Mouse (Mus musculus): ENCODE data around the gene Dock10. TPM values are rescaled to one million over a fixed set of nuclear protein-coding genes. Genes with fewer than 3 reads are reported as not detected.

Gene Dock10
- polyA plus RNA-seq, 1 experiment from 2014 or later: 5.8 TPM

DNA sequence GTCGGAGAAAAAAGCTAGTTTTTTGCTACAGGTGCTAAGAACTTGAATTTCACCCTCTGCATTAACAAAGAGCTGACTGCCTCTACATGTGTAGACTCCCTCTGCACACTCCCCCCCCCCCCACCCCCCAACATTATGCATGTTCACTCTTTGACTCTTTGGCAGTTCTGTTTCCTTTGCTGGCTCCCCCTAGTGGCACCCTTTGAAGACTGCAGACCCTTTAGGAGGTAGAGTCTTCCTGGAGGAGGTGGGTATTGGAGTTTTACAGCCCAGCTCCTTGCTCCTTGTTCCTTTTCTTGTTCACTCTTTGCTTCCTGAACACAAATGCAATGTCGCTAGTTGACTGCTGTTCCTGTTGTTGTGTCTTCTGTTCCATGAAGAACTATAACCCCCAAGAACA, 181.4 kb downstream of the Dock10 start:
- no peaks in the 10 kb centered on the region for H3K27me3 ChIP-seq (replicated peaks; ENCODE audit: control insufficient read depth, insufficient read depth, low read length)
- no peak overlapping the region for H3K27ac ChIP-seq (ENCODE audit: low read depth, low read length)
- no peak overlapping the region for H3K9ac ChIP-seq (ENCODE audit: low read depth, low read length)
- ATAC-seq: no peak
- H3K4me1 ChIP-seq (ENCODE audit: control insufficient read depth, insufficient read depth, low read depth, low read length): no peaks in the 10 kb centered on the region
- H3K9me3 ChIP-seq (ENCODE audit: control insufficient read depth, low read length): no peaks in the 10 kb centered on the region
- 86% methylated on average over 2 of the region's 2 CpGs for WGBS
- H3K4me2 ChIP-seq (ENCODE audit: low read length): no peak overlapping the region
- H3K36me3 ChIP-seq (ENCODE audit: control insufficient read depth, insufficient read depth, low read length): no peaks in the 10 kb centered on the region
- no peak overlapping the region for H3K4me3 ChIP-seq (ENCODE audit: low read length)

DNA sequence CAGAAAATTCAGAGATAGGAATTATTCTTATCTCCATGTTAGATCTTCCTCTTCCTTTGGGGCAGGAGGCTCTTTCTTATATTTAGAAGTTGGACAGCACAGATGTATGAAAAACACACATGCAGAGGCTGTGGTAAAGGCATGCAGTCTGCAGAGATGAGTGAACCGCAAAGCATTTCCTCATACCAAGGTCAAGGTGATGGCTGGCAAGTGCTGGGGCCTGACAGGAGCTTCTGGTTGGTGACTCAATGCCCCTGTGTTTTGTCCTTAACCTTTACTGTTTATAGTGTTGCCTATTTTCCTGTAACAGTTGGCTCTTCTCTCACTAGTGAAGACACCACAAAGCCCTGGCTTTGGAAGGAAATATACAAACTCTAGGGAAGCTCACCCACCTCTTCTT, 201.9 kb downstream of the Dock10 start:
- Histone ChIP-seq H3K27me3 (replicated peaks; ENCODE audit: control insufficient read depth, insufficient read depth, low read length) (no peaks in the 10 kb centered on the region), H3K4me2 (ENCODE audit: low read length) (no peak overlapping the region), H3K9ac (ENCODE audit: low read depth, low read length) (no peak overlapping the region), H3K4me1 (ENCODE audit: control insufficient read depth, insufficient read depth, low read depth, low read length) (no peaks in the 10 kb centered on the region), H3K36me3 (ENCODE audit: control insufficient read depth, insufficient read depth, low read length) (no peaks in the 10 kb centered on the region), H3K4me3 (ENCODE audit: low read length) (no peak overlapping the region), H3K9me3 (ENCODE audit: control insufficient read depth, low read length) (no peaks in the 10 kb centered on the region), H3K27ac (ENCODE audit: low read depth, low read length) (no peak overlapping the region)
- 92% methylated on average over 1 of the region's 1 CpGs for WGBS
- ATAC-seq: no peak

DNA sequence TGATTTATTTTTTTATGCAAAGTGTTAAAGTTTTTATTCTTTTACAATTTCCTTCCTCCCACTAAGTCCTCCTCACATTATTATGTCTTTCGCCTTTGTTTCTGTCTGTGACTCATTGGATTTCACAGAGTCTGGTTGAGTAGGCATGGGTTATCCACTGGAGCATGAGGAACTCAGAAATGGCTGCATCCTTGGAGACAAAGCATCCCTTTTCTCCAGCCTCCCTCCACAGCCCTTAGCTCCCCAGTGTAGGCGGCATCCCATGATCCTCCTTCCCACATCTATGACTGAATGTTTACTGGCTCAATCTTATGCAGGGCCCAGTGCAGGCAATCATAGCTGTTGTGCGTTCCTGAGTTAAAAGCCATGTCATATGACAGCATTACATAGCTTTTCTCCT, 216.8 kb downstream of the Dock10 start:
- Histone ChIP-seq H3K36me3 (ENCODE audit: control insufficient read depth, insufficient read depth, low read length) (no peaks in the 10 kb centered on the region), H3K4me3 (ENCODE audit: low read length) (no peak overlapping the region), H3K4me2 (ENCODE audit: low read length) (no peak overlapping the region), H3K9me3 (ENCODE audit: control insufficient read depth, low read length) (no peaks in the 10 kb centered on the region), H3K9ac (ENCODE audit: low read depth, low read length) (no peak overlapping the region), H3K27me3 (replicated peaks; ENCODE audit: control insufficient read depth, insufficient read depth, low read length) (no peaks in the 10 kb centered on the region), H3K4me1 (ENCODE audit: control insufficient read depth, insufficient read depth, low read depth, low read length) (no peaks in the 10 kb centered on the region), H3K27ac (ENCODE audit: low read depth, low read length) (no peak overlapping the region)
- ATAC-seq: 0 out of 2 replicates have a peak, but pooled peaks have one; percentile 42
- 72% methylated on average over 3 of the region's 3 CpGs for WGBS

DNA sequence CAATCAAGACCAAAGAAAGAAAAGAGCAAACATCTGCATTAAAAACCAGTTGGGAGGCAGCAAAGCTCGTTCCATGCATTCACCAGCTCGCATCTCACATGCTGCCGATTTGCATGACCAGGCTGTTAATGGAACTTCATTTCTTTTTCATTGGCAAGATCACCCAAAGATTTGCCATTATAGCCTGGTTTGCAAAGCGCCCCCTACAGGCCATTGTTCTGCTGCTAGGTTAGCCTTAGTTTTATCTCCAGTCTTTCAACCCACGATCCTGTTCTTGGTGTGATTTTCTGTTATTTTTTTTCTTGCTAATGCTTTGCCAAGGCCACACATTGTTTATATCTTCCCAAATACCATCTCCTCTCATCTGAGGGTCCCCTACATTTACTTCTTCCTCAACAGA, 236.1 kb downstream of the Dock10 start:
- no peak overlapping the region for H3K4me3 ChIP-seq (ENCODE audit: low read length)
- no peaks in the 10 kb centered on the region for H3K9me3 ChIP-seq (ENCODE audit: control insufficient read depth, low read length)
- no peak overlapping the region for H3K4me2 ChIP-seq (ENCODE audit: low read length)
- no peaks in the 10 kb centered on the region for H3K27me3 ChIP-seq (replicated peaks; ENCODE audit: control insufficient read depth, insufficient read depth, low read length)
- 0 out of 2 replicates have a peak, but pooled peaks cover 4% of the 10 kb centered on the region for H3K4me1 ChIP-seq (ENCODE audit: control insufficient read depth, insufficient read depth, low read depth, low read length)
- no peak overlapping the region for H3K9ac ChIP-seq (ENCODE audit: low read depth, low read length)
- no peaks in the 10 kb centered on the region for H3K36me3 ChIP-seq (ENCODE audit: control insufficient read depth, insufficient read depth, low read length)
- 73% methylated on average over 5 of the region's 5 CpGs for WGBS
- ATAC-seq: no peak
- no peak overlapping the region for H3K27ac ChIP-seq (ENCODE audit: low read depth, low read length)

DNA sequence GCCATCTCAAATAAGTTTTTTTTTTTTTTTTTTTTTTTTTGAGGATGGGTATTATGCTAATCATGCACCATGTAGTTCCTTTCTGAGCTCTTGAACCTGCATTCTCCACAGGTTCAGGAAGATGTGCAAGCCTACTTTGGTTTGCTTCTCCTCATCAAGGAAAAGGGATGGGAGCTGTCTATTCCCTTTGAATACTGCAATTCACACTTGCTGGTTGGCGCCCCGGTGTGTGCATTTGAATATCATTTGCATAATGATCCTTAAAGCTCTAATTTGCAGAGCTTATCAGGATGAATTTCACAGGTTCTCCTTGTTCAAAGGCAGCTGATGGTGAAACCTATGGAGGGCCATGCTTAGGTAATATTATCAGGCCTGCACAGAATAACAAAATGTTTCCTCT, 237.9 kb downstream of the Dock10 start:
- no peak overlapping the region for H3K4me2 ChIP-seq (ENCODE audit: low read length)
- no peaks in the 10 kb centered on the region for H3K9me3 ChIP-seq (ENCODE audit: control insufficient read depth, low read length)
- H3K27me3 ChIP-seq (replicated peaks; ENCODE audit: control insufficient read depth, insufficient read depth, low read length): no peaks in the 10 kb centered on the region
- H3K9ac ChIP-seq (ENCODE audit: low read depth, low read length): no peak overlapping the region
- H3K4me3 ChIP-seq (ENCODE audit: low read length): no peak overlapping the region
- no peak for ATAC-seq
- WGBS: 10% methylated on average over 2 of the region's 2 CpGs
- H3K4me1 ChIP-seq (ENCODE audit: control insufficient read depth, insufficient read depth, low read depth, low read length): 0 out of 2 replicates have a peak, but pooled peaks cover 4% of the 10 kb centered on the region
- H3K36me3 ChIP-seq (ENCODE audit: control insufficient read depth, insufficient read depth, low read length): no peaks in the 10 kb centered on the region
- H3K27ac ChIP-seq (ENCODE audit: low read depth, low read length): no peak overlapping the region

DNA sequence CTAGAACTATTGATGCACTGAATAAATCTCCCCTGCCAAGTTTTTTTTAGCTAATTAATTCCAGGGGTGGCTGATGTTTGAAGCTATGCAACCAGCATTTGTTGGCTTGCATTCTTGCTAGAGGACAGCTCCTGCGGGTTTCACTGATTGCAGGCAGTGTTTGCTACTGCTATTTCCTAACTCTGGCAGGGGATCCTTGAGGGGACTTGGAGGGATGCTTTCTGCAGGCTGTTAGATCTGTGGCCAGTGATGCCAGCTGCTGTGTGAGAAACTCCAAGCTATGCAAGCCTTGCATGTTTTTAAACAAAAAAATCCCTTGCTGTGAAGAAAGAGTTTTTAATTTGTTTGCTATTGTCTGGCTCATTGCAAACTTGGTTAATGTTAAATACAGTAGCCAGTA, 238.4 kb downstream of the Dock10 start:
- H3K4me1 ChIP-seq (ENCODE audit: control insufficient read depth, insufficient read depth, low read depth, low read length): 0 out of 2 replicates have a peak, but pooled peaks cover 4% of the 10 kb centered on the region
- WGBS: 18% methylated on average over 1 of the region's 1 CpGs

DNA sequence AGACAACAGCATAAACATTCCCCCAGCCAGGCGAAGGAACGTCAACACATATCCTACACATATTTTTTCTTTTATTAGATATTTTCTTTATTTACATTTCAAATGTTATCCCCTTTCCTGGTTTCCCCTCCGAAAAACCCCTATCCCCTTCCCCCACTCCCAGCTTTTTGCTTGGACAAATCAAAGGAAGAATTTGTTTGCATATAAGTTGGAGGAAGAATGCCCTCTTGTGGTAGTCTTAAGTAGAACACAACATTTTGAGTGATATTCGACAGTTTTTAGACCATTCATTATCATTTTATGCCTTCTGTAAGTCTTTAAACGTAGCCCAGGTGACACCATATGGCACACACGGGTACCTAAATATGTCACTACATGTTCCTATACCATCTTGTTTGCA, 242.5 kb downstream of the Dock10 start:
- H3K4me2 ChIP-seq (ENCODE audit: low read length): no peak overlapping the region
- H3K27ac ChIP-seq (ENCODE audit: low read depth, low read length): no peak overlapping the region
- 0 out of 2 replicates have a peak, but pooled peaks cover 4% of the 10 kb centered on the region for H3K4me1 ChIP-seq (ENCODE audit: control insufficient read depth, insufficient read depth, low read depth, low read length)
- no peaks in the 10 kb centered on the region for H3K27me3 ChIP-seq (replicated peaks; ENCODE audit: control insufficient read depth, insufficient read depth, low read length)
- no peaks in the 10 kb centered on the region for H3K36me3 ChIP-seq (ENCODE audit: control insufficient read depth, insufficient read depth, low read length)
- H3K9ac ChIP-seq (ENCODE audit: low read depth, low read length): no peak overlapping the region
- H3K9me3 ChIP-seq (ENCODE audit: control insufficient read depth, low read length): no peaks in the 10 kb centered on the region
- WGBS: 46% methylated on average over 6 of the region's 6 CpGs
- H3K4me3 ChIP-seq (ENCODE audit: low read length): no peak overlapping the region
- no peak for ATAC-seq

More for the DNA sequence above, 238.4 kb downstream of the Dock10 start:
- no peak for ATAC-seq
- H3K27me3 ChIP-seq (replicated peaks; ENCODE audit: control insufficient read depth, insufficient read depth, low read length): no peaks in the 10 kb centered on the region
- H3K27ac ChIP-seq (ENCODE audit: low read depth, low read length): no peak overlapping the region
- no peak overlapping the region for H3K9ac ChIP-seq (ENCODE audit: low read depth, low read length)
- no peaks in the 10 kb centered on the region for H3K9me3 ChIP-seq (ENCODE audit: control insufficient read depth, low read length)
- no peak overlapping the region for H3K4me2 ChIP-seq (ENCODE audit: low read length)
- H3K4me3 ChIP-seq (ENCODE audit: low read length): no peak overlapping the region
- H3K36me3 ChIP-seq (ENCODE audit: control insufficient read depth, insufficient read depth, low read length): no peaks in the 10 kb centered on the region

DNA sequence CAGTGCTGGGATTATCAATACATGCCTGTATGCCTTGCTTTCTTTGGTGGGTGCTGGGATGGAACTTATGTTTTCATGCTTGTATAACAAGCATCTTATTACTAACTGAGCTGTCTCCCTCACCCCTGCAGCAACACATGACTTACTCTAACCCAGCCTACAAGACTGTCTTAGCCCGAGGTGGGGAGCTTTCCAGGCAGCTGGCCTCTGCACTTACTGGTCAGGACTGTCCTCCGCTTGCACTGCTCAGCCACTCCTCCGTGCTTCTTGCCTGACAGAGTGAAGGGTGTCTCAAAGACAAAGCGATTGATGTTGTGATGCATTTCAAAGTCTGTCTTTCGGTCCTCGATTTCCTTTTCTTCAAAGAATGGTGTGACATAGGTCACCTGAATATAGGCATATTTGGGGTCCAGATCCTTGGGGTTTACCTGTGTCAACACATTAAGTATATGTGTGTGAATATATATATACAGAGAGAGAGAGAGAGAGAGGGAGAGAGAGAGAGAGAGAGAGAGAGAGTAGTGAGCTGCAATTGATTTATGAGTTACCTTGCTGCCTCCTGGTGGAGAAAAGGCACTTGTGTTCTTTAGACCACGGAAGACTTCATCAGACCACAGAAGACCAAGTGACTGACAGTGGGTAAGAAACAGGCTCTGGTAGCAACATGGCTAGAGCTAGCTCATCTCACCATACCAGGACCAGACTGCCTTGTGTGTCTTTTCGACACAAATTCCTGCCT, 245.9 kb downstream of the Dock10 start:
- Histone ChIP-seq H3K36me3 (ENCODE audit: control insufficient read depth, insufficient read depth, low read length) (no peaks in the 10 kb centered on the region), H3K4me2 (ENCODE audit: low read length) (no peak overlapping the region), H3K27me3 (replicated peaks; ENCODE audit: control insufficient read depth, insufficient read depth, low read length) (no peaks in the 10 kb centered on the region), H3K9ac (ENCODE audit: low read depth, low read length) (no peak overlapping the region), H3K4me1 (ENCODE audit: control insufficient read depth, insufficient read depth, low read depth, low read length) (no peaks in the 10 kb centered on the region), H3K27ac (ENCODE audit: low read depth, low read length) (no peak overlapping the region), H3K9me3 (ENCODE audit: control insufficient read depth, low read length) (no peaks in the 10 kb centered on the region), H3K4me3 (ENCODE audit: low read length) (no peak overlapping the region)
- peak; percentile 37 for ATAC-seq
- 61% methylated on average over 8 of the region's 8 CpGs for WGBS

DNA sequence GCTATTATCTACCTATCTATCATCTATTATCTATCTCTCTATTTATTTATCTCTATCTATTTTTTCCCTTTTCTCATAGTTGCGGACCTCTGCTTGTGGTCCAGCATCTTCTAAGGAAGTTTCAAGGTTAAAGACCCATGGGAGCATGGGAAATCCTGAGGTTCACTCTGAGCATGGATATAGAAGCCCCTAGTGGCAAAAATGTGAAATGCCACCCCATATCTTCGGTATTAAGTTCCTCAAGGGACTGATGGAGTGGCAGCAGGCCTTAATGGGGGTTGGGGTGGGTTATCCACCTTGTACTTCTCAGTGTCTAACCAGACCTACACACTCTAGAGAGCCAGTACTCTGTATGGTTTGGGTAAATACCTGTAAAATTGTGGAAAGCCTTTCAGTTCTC, 253.6 kb downstream of the Dock10 start:
- ATAC-seq: no peak
- H3K9me3 ChIP-seq (ENCODE audit: control insufficient read depth, low read length): no peaks in the 10 kb centered on the region

More for the DNA sequence above, 253.6 kb downstream of the Dock10 start:
- Histone ChIP-seq H3K4me2 (ENCODE audit: low read length) (no peak overlapping the region), H3K9ac (ENCODE audit: low read depth, low read length) (no peak overlapping the region), H3K36me3 (ENCODE audit: control insufficient read depth, insufficient read depth, low read length) (0 out of 2 replicates have a peak, but pooled peaks cover 3% of the 10 kb centered on the region), H3K4me1 (ENCODE audit: control insufficient read depth, insufficient read depth, low read depth, low read length) (no peaks in the 10 kb centered on the region), H3K27me3 (replicated peaks; ENCODE audit: control insufficient read depth, insufficient read depth, low read length) (no peaks in the 10 kb centered on the region), H3K4me3 (ENCODE audit: low read length) (no peak overlapping the region), H3K27ac (ENCODE audit: low read depth, low read length) (no peak overlapping the region)
- 88% methylated on average over 2 of the region's 2 CpGs for WGBS
